Mouse (Mus musculus): ENCODE results near the gene Pced1b.

GRCm38 (mm10) chr15:97259968-97260597 is 13.2 kb downstream of the Pced1b start:
- TF ChIP-seq CTCF (IDR thresholded peaks at IDR 0.05; ENCODE audit: extremely low read depth, insufficient read length, insufficient replicate concordance, low read depth, low read length), result no peak
- no peak for TF ChIP-seq POLR2A (IDR thresholded peaks at IDR 0.05; ENCODE audit: low read depth, low read length)

Data from small intestine, adult 2 months (tissue).